Mouse (Mus musculus) embryonic facial prominence, embryonic 11.5 days (tissue): Measurements from ENCODE around the gene Akap8. TPM values are rescaled to one million over a fixed set of nuclear protein-coding genes. Genes with fewer than 3 reads are reported as not detected.

ENCODE experiments used
- ATAC-seq: fragments of 200-750 bp; cut with Nextera tagmentation; replicated peaks from 2 replicates; pipeline ENCODE4 v1.8.0; 2017; ENCODE audit warnings: low read depth; ENCODE audit not compliant: insufficient number of reproducible peaks, low FRiP score, low TSS enrichment
- DNase-seq: peaks from one replicate; pipeline ENCODE4 v3.0.0-alpha.2; 2015; ENCODE audit warnings: low spot score
- H3K27ac ChIP-seq: fragments of 300-500 bp; sonication (generic); replicated peaks from 2 replicates; pipeline ENCODE4 v1.5.1; 2014; ENCODE audit warnings: mild to moderate bottlenecking, low read depth, low read length, control low read depth
- H3K27me3 ChIP-seq: fragments of 300-500 bp; sonication (generic); 2 replicates; pipeline ENCODE4 v1.6.1; 2014; ENCODE audit warnings: mild to moderate bottlenecking, low read length, moderate library complexity, mixed read lengths; ENCODE audit not compliant: control insufficient read depth, insufficient read depth
- H3K36me3 ChIP-seq: fragments of 300-500 bp; sonication (generic); replicated peaks from 2 replicates; pipeline ENCODE4 v1.6.1; 2014; ENCODE audit warnings: low read depth, mild to moderate bottlenecking, low read length, moderate library complexity, mixed read lengths; ENCODE audit not compliant: control insufficient read depth, insufficient read depth
- H3K4me1 ChIP-seq: fragments of 300-500 bp; sonication (generic); 2 replicates; pipeline ENCODE4 v1.6.1; 2014; ENCODE audit warnings: low read length, mixed read lengths; ENCODE audit not compliant: control insufficient read depth, insufficient read depth
- H3K4me2 ChIP-seq: fragments of 300-500 bp; sonication (generic); 2 replicates; pipeline ENCODE4 v1.6.1; 2014; ENCODE audit warnings: low read depth, mild to moderate bottlenecking, control low read depth, low read length, moderate library complexity
- H3K4me3 ChIP-seq: fragments of 300-500 bp; sonication (generic); 2 replicates; pipeline ENCODE4 v1.5.1; 2014; ENCODE audit warnings: low read depth, low read length, control low read depth
- H3K9ac ChIP-seq: fragments of 300-500 bp; sonication (generic); replicated peaks from 2 replicates; pipeline ENCODE4 v1.6.1; 2014; ENCODE audit warnings: mild to moderate bottlenecking, control low read depth, low read length
- H3K9me3 ChIP-seq: fragments of 300-500 bp; sonication (generic); replicated peaks from 2 replicates; pipeline ENCODE4 v1.6.1; 2016; ENCODE audit warnings: mild to moderate bottlenecking, low read length, inconsistent platforms, mixed read lengths; ENCODE audit not compliant: control insufficient read depth
- WGBS: fragments of 180-500 bp; shearing (Covaris S2); extraction: QIAGEN DNeasy Blood & Tissue Kit; methylation state at CpG from one replicate; pipeline ENCODE4 v1.1.7; 2014; 5-methylcytosine and 5-hydroxymethylcytosine counted together
- polyA plus RNA-seq: library from polyadenylated mRNA; unstranded; fragments of >200 nt; fragmentation: Nextera tagmentation; extraction: Ambion mirVana; gene quantifications from 2 replicates; pipeline ENCODE4 v1.2.1, GENCODE M21; 2014

Gene Akap8
- polyA plus RNA-seq, result 53.4 and 53.9 TPM in 2 replicates

DNA sequence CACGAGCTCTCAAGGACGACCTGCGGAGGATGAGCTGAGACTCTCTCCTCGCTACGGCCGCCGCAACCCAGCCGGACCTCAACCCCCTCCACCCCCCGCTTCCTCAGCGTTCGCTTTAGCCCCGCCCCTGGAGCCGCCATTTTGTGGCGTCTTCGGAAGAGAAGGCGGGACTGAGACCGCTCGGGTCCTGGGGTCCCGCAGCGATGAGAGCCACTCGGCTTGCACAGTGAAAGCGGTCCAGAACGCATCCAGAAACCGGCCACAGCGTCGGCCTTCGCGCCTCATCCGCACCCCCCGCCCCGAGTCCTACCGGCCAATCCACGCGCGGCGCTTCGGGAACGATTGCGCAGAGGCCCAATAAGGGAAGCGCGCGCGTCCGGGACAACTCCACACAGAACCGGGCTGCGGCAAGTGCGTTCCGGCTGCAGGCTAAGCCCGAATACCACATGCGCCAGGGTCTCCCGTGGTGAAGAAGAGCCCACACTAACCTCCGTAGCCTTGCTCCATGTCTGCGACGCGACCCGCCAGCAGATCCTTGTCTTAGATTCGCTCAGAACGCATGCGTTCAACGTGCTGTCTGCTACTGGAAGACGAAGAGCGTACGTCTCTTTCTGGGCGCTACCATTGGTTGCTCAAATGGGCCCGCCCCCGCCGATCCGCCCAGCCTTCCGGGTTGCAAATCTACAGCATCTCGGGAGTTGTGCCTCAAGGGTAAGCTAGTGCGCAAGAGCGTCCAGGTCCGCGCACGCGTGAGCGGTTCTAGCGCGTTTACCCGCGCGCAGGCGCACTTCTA, at the start of gene Akap8:
Gene Akap8 (minus strand): TSS at position 642 of the 793 bp plus-strand sequence.
- peak within 1 kb of the TSS; percentile 77 for H3K4me2 ChIP-seq
- H3K36me3 ChIP-seq, result peaks cover 12% of the 10 kb centered on the region
- no peaks in the 10 kb centered on the region for H3K4me1 ChIP-seq
- H3K27ac ChIP-seq, result peak within 1 kb of the TSS; percentile 89
- peak within 1 kb of the TSS; percentile 91 for H3K4me3 ChIP-seq
- peak; percentile 99 for DNase-seq
- peak; percentile 96 for ATAC-seq
- H3K9ac ChIP-seq, result peak within 1 kb of the TSS; percentile 95
- under 1% methylated on average over 82 of the region's 83 CpGs for WGBS
- H3K9me3 ChIP-seq, result no peaks in the 10 kb centered on the region
- no peaks in the 10 kb centered on the region for H3K27me3 ChIP-seq

DNA sequence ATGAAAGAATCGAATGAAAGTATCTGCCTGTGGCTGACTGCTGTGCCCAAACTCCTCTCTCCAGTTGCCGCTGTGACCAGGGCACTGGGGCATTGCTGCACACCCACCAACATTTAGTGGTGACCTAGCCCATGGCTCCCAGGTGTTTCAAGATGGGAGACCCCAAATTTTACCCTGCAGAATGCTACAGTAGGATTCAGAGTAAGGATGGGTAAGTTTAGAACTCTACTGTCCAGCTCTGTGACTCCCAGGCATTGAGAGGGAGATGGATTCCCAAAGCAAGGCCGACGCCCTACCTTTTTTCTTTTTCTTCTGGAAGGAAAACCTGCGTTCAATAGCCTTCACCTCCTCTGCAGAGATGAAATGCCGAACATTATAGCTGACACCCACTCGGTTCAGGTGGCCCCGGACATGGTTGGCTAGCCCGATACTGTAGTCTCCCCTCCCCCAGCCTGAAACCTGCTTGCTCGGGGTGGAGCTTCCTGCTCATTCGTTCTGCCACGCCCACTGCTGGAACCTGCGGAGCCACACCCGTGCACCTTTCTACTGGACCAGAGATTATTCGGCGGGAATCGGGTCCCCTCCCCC, 48.0 kb upstream of the Akap8 start:
- Histone ChIP-seq H3K27me3 (no peaks in the 10 kb centered on the region), H3K4me1 (no peaks in the 10 kb centered on the region), H3K4me2 (peak overlapping the region; percentile 41), H3K4me3 (peak overlapping the region; percentile 30), H3K36me3 (no peaks in the 10 kb centered on the region), H3K27ac (no peak overlapping the region), H3K9ac (peak overlapping the region; percentile 51), H3K9me3 (no peaks in the 10 kb centered on the region)
- ATAC-seq, result peak; percentile 70; the same call in 1 of the 2 replicates
- 11% methylated on average over 12 of the region's 17 CpGs for WGBS
- DNase-seq, result peak; percentile 52

DNA sequence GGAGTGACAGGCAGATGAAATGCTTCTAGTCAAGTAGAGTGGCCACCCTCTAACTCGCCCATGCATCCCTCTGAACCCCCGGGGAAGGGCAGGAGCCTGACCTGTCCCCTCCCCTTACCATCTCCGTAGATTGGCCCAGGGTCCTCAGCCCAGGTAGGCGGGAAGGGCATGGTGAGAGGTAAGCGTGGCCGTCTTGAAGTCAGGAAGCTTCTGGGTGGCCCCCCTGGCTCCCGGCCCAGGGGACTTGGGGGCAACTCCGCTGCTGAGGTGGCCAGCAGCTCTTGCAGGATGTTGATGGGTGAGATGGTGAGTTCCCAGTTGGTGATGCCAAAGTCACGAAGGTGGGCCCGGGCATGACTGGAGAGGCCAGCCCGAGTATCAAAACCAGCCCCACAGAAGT, 46.7 kb upstream of the Akap8 start:
- Histone ChIP-seq H3K4me1 (0 out of 2 replicates have a peak, but pooled peaks cover 2% of the 10 kb centered on the region), H3K27me3 (no peaks in the 10 kb centered on the region), H3K4me2 (no peak overlapping the region), H3K36me3 (no peaks in the 10 kb centered on the region), H3K27ac (no peak overlapping the region), H3K9me3 (no peaks in the 10 kb centered on the region), H3K9ac (no peak overlapping the region), H3K4me3 (no peak overlapping the region)
- DNase-seq (no peak), ATAC-seq (no peak)
- WGBS, result 82% methylated on average over 11 of the region's 11 CpGs

DNA sequence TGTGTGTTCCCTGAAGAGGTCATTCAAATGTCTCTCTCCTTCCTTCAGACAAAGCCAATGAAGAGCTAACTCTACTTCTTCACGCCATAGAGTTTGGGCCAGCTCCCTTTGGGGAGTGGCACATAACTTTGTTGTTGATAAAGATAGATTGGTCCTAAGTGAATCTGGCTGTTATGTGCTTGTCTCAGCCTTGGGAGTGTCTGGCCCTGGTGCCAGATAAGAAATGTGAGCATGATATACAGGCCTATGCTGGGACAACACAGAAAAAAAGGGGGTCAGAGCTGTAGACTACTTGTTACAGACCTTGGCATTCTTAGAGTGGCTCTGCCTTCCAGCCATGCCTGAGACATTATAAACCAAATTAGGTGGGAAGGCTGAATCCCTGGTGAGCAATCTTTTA, 44.3 kb upstream of the Akap8 start:
- DNase-seq (no peak), ATAC-seq (no peak)
- Histone ChIP-seq H3K27me3 (no peaks in the 10 kb centered on the region), H3K4me1 (0 out of 2 replicates have a peak, but pooled peaks cover 4% of the 10 kb centered on the region), H3K9me3 (no peaks in the 10 kb centered on the region), H3K9ac (no peak overlapping the region), H3K4me2 (no peak overlapping the region; the same call in 1 of the 2 replicates), H3K27ac (no peak overlapping the region), H3K4me3 (no peak overlapping the region), H3K36me3 (peaks cover 7% of the 10 kb centered on the region)
- WGBS, result 97% methylated on average over 1 of the region's 1 CpGs

DNA sequence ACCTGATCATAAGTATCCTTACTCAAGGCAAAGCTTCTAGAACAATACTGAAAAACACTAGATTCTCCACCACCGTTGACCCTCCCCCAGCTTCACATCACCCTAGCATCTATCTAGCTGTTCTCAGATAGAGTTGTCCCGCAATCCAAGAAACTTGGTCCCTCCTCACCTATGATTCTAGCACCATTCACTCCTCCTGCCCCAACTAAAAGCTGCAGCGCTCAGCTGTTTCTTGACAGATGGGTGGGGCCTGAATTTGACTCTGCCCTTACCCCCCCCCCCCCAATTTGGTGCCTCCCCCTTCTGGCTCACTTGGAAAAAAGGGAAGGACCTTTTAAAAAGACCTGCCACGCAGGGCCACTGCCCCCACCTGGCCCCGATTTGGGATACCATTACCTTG, 43.8 kb upstream of the Akap8 start:
- H3K4me2 ChIP-seq, result peak overlapping the region; percentile 36
- 0 out of 2 replicates have a peak overlapping the region, but pooled peaks have one; percentile 67 for H3K27ac ChIP-seq
- WGBS, result 52% methylated on average over 5 of the region's 5 CpGs
- H3K4me1 ChIP-seq, result 0 out of 2 replicates have a peak, but pooled peaks cover 4% of the 10 kb centered on the region
- DNase-seq (no peak), ATAC-seq (peak; percentile 5)
- peak overlapping the region; percentile 97 for H3K9ac ChIP-seq
- peak overlapping the region; percentile 95 for H3K4me3 ChIP-seq
- no peaks in the 10 kb centered on the region for H3K9me3 ChIP-seq
- H3K36me3 ChIP-seq, result peaks cover 9% of the 10 kb centered on the region
- no peaks in the 10 kb centered on the region for H3K27me3 ChIP-seq

DNA sequence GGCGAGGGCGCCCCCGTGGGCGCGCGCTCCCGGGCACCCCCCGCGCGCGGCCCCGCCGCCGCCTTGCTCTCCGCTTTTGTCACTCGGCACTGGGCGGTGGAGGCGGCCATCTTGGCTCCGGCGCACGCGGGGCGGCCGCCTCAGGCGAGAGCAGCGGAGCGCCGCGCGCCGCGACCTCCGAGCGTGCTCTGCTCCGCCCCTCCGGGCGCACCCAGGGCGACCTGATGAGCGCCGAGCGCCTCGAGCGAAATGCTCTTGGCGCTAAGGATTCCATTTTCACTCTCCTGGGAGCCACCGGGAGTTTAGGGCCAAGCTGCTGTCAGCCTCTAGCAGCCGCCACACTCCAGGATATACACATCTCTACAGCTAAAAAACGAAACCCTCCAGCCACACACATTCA, 43.3 kb upstream of the Akap8 start:
- peak; percentile 83 for ATAC-seq

DNA sequence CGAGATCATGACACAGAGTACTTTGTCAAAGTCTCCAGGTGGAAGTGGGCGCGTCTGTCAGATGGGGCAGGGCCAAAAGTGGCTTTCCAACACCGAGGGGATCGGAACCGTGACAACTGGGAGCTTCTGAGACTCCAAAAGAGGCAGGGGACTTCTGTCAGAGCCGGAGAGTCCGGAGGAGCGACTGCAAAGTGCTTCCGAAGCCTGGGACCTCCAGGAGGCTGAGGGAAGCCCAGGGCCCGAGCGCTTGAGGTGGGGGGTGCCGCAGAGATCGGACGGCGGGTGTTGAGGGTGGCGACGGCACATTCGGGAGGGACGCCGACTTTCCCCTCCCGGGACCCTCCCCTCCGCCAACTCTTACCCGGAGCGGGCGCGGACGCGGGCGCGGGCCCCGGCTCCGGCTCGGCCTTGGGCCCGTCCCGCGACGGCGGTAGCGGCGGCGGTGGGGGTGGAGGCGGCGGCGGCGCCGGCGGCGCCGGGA, 42.8 kb upstream of the Akap8 start:
- peak overlapping the region; percentile 97 for H3K9ac ChIP-seq
- H3K4me1 ChIP-seq, result 0 out of 2 replicates have a peak, but pooled peaks cover 4% of the 10 kb centered on the region
- peak overlapping the region; percentile 67 for H3K27ac ChIP-seq
- H3K27me3 ChIP-seq, result no peaks in the 10 kb centered on the region
- H3K9me3 ChIP-seq, result no peaks in the 10 kb centered on the region
- H3K4me2 ChIP-seq, result peak overlapping the region; percentile 72
- 0% methylated on average over 26 of the region's 50 CpGs for WGBS
- DNase-seq, result no peak
- H3K36me3 ChIP-seq, result peaks cover 14% of the 10 kb centered on the region
- H3K4me3 ChIP-seq, result peak overlapping the region; percentile 95
- ATAC-seq, result 0 out of 2 replicates have a peak, but pooled peaks have one; percentile 7

More for the DNA sequence above, 43.3 kb upstream of the Akap8 start:
- WGBS, result under 1% methylated on average over 36 of the region's 47 CpGs
- peak; percentile 97 for DNase-seq
- Histone ChIP-seq H3K36me3 (peaks cover 14% of the 10 kb centered on the region), H3K4me3 (peak overlapping the region; percentile 95), H3K4me2 (peak overlapping the region; percentile 72), H3K27me3 (no peaks in the 10 kb centered on the region), H3K9me3 (no peaks in the 10 kb centered on the region), H3K27ac (peak overlapping the region; percentile 67), H3K9ac (peak overlapping the region; percentile 97), H3K4me1 (0 out of 2 replicates have a peak, but pooled peaks cover 4% of the 10 kb centered on the region)
